Mouse (Mus musculus): ENCODE results near the gene Zfp536.
"Not testable (repeated sequence)": the region's sequence is repeated elsewhere in the genome, so short reads cannot be mapped to it uniquely, and the experiment has no call there.

Gene Zfp536

GRCm38 (mm10) chr7:37686366-37686765, 87.1 kb downstream of the Zfp536 start:
- no peak for DNase-seq

GRCm38 (mm10) chr7:37685247-37685646, 88.2 kb downstream of the Zfp536 start:
- peak; percentile 63 to 69 for DNase-seq

GRCm38 (mm10) chr7:37681335-37681734, 92.1 kb downstream of the Zfp536 start:
- DNase-seq = no peak

GRCm38 (mm10) chr7:37663676-37664365, 109.6 kb downstream of the Zfp536 start:
- DNase-seq = peak in 1 of 2 experiments; percentile 29

- no peak for DNase-seq
Measured at GRCm38 (mm10) chr7:37648671-37649070, 124.8 kb downstream of the Zfp536 start.

- DNase-seq = no peak
Measured at GRCm38 (mm10) chr7:37647917-37648615, 125.4 kb downstream of the Zfp536 start.

GRCm38 (mm10) chr7:37639740-37640397, 133.6 kb downstream of the Zfp536 start:
- DNase-seq = no peak

- no peak for DNase-seq
Measured at GRCm38 (mm10) chr7:37634812-37635211, 138.6 kb downstream of the Zfp536 start.

- DNase-seq = no peak
Measured at GRCm38 (mm10) chr7:37630410-37630809, 143.0 kb downstream of the Zfp536 start.

- no peak for DNase-seq
Measured at GRCm38 (mm10) chr7:37627897-37628510, 145.4 kb downstream of the Zfp536 start.

- DNase-seq = no peak
Measured at GRCm38 (mm10) chr7:37625758-37626157, 147.7 kb downstream of the Zfp536 start.

- DNase-seq = peak; percentile 61 to 67
Measured at GRCm38 (mm10) chr7:37624759-37625340, 148.6 kb downstream of the Zfp536 start.

- DNase-seq = peak; percentile 90
Measured at GRCm38 (mm10) chr7:37623903-37624758, 149.3 kb downstream of the Zfp536 start.

GRCm38 (mm10) chr7:37619254-37619653, 154.2 kb downstream of the Zfp536 start:
- no peak for DNase-seq

- DNase-seq = no peak
Measured at GRCm38 (mm10) chr7:37617880-37618279, 155.6 kb downstream of the Zfp536 start.

GRCm38 (mm10) chr7:37615932-37616331, 157.5 kb downstream of the Zfp536 start:
- peak; percentile 28 to 30 for DNase-seq

GRCm38 (mm10) chr7:37614381-37614780, 159.1 kb downstream of the Zfp536 start:
- no peak for DNase-seq

- no peak for DNase-seq
Measured at GRCm38 (mm10) chr7:37608556-37608955, 164.9 kb downstream of the Zfp536 start.

GRCm38 (mm10) chr7:37607906-37608305, 165.5 kb downstream of the Zfp536 start:
- no peak for DNase-seq

GRCm38 (mm10) chr7:37606472-37606871, 167.0 kb downstream of the Zfp536 start:
- DNase-seq = no peak

GRCm38 (mm10) chr7:37603525-37603909, 169.9 kb downstream of the Zfp536 start:
- not testable (repeated sequence) for DNase-seq
